Mouse (Mus musculus): Measurements from ENCODE around the gene Ankrd55.

Gene Ankrd55

DNA sequence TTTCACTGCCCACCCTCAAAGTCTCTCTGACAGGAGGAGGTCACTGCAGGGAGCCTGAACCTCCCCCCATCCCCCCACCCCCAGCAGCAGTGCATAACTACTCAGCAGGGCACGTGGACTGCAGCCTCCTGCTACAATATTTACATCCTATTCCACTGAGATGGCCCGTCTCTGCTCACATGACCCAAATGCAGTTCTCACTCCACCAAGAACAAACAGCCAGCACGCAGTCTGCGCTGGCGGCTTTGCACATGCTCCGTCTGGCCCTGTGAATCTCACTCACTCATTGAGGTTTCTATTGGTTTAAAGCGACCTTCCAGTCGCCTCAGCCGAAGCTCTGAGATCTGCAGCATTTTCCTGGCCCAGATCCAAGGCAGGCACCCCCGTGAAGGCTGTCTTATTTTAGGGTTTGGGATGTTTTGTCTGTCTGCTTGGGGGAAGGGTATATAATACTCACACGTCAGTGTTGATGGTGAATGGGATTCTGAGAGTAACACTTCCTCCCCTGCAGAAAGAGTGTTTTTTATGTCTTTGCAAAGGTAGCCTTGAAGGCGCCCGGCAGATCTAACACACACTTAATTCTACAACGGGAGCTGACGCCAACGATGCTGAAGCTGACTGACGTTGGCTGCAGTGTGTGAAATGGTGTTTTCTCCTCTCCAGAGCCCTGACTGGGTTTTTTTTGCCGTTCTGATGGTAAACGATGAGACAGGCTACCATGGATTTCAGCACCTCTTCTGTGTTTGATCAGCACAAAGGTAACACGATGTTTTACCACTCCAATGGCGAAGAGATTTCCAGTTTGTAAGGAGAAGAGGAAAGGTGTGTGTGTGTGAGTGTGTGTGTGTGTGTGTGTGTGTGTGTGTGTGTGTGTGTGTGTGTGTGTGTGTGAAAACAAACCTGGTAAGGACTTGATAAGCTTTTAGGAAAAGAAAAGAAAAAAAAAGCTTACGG lies at the start of gene Ankrd55:
TSS of gene Ankrd55 (plus strand) at position 227 of the 954 bp plus-strand sequence.
- peak; percentile 90 for DNase-seq (ENCODE audit: low read depth)

DNA sequence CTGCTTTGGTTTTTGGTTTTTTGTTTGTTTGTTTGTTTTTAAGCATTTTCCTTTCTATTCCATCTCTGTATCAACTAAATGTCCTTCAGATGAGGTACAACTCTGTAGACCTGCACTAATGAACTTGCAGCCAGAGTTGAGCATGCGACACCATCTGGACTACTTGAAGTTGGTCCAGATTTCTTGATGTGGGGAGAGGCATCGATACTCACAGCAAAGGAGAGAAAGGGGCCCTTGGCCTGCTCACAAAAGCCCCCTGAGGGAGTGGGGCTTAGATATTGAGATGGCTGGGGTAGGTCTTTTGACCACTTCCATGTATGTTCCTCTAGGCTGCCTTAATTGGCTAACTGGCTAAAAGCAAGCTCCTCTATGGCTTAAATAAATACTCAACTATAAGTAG lies 49.0 kb upstream of the Ankrd55 start:
- no peak for DNase-seq (ENCODE audit: low read depth)

DNA sequence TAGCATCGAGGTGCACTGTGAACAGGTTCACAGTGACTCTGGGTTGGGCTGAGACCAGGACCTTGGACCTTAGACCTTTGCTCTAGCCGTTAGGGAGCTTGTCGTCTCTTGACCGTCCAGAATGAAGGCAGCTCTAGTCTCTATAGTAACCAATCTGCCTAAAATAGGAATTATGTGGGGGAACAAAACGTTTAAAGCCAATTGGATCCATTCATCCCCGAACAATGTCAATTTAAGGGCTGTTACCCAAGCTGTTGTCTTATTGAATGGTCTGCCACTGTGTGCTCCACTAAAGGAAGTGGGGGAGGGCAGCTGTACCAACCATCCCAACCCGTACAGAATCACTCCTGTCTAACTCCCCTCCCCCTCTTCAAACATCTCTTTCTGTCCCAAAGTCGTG lies 46.8 kb upstream of the Ankrd55 start:
- no peak for DNase-seq (ENCODE audit: low read depth)

DNA sequence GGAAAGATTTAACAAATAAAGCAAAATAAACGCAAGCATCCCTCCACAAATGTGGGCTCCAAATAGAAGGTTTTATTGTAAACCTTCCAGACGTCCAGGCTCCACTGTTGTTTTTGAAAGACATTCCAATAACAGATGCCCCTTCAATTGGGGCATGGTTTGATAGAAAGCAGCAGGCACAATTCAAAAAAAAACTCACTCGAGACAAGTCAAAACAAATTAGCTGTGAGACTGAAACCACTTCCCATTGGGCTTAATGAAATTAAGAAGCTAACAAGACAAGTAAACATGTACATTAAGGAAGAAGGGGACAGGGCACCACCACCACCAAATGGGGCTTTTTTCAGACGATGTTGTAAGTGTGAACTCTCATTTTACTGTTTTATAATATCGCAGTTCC lies 43.1 kb upstream of the Ankrd55 start:
- DNase-seq (ENCODE audit: low read depth): no peak

DNA sequence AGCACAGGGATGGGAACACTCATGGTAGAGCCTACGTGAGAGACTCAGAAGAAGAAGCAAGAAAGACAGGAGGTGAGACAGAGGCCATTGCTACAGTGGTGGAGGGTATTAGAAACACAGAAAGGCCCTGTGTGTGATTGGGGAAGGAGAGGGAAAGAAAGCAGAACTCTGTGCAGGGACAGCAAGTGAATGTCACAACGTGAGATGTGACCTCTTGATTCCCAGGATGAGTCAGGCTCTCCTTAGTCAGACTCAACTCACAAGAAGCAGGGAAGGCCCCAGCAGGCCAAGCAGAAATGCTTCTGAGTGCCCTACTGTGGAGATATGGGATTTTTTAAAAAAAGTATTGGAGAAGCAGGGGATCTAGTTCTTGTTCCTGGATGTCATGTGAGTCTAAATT lies 36.8 kb upstream of the Ankrd55 start:
- no peak for DNase-seq (ENCODE audit: low read depth)

DNA sequence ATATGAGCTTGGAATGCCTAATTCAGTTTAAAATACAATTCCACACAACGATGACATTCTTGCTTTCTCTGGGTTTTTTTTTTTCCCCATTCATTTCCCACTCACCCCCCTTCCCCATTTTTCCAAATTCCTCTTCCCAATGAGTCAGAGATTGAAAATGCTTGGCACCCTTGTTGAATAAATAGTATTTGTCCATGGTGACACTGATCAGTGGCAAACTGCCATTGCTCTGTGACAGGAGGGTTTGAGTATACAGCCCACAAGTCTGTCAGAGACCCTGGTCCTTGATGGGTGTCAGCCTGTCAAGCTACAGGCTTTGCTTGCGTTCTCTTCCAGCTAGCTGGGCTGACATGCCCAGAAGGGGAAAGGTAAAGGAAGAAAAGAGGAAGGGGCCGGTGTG lies 36.2 kb upstream of the Ankrd55 start:
- DNase-seq (ENCODE audit: low read depth): no peak

DNA sequence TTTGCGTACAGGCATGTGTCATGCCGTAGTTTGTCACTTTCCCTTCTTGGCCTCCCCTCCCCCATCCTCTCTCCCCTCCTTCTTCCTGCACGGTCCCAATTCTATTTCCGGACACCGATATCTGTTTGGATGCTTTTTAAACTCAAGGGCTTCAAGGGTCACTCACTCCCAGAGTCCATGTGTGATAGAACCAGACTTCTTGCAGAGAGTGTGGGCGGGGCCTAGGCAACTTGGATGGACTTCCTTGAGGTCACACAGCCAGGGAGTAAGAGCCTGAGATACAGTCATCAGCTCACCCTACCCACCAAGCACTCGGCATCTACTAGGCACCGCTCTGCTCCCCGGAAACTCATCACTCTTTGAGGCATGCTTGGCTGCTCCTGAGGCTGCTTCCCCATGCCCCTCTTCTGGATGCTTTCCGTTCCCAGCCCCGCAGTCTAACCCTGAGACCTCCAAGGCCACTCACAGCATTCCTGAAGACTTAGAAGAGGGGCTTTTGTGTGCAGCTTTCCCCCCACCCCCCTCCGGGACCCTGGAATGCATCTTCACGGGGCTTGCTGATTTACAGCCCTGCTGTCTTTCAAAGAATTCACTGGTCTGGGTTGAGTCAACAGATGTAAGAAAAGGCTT lies 35.1 kb upstream of the Ankrd55 start:
- DNase-seq (ENCODE audit: low read depth): no peak

DNA sequence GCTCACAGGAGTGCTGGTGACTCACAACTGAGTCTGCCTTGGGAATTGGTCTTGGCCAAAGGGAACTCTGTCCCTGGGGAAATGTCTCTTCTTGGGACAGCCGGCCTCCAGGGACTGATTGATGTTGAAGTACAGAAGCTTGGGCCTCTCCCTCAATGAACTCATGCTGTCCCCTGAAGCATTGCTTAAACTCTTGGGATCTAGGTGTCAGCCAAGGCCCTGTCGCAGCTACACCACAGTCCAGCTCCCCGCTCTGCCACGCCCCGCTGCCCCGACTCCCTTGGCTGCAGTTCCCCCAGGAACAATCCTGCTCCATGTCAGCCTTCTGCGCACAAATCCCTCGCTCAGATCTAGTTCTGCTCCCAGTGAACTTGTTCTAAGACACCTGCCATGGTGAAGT lies 34.1 kb upstream of the Ankrd55 start:
- DNase-seq (ENCODE audit: low read depth): no peak

DNA sequence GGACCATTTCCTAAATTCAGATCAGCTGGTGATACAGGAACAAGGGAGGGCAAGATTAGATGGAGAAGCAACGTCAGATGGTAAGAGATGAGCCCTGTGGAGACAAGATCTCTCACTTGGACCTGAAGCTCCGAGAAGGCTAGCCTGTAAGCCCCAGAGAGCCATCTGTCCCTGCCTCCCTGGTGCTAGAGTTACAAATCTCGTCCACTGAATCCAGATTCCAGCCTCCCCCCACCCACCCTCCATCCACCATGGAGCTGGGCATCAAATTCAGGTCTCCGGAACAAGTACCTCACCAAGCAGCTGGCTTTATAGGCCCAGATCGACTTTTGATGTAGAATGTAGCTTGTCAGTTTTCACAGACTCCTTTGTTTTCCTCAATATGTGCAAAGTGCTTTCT lies 32.4 kb upstream of the Ankrd55 start:
- no peak for DNase-seq (ENCODE audit: low read depth)

DNA sequence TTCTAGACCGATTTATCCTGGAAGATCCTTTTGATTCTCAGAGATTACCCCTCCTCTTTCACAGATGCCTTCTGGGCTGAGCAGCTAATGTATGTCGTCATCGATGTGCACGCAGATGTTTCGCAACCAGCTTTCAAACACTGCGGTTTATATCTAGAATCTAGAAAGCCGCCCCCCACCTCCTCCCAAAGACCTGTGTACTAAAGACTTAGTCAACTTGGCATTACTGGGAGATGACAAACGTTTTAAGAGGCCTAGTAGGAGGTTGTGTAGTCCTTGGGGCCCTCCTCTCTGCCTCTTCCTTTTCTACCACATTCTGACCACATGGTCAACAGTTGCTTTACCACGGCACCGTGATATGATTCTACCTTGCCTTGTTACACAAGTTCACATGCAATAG lies 29.8 kb upstream of the Ankrd55 start:
- DNase-seq (ENCODE audit: low read depth): peak; percentile 53

DNA sequence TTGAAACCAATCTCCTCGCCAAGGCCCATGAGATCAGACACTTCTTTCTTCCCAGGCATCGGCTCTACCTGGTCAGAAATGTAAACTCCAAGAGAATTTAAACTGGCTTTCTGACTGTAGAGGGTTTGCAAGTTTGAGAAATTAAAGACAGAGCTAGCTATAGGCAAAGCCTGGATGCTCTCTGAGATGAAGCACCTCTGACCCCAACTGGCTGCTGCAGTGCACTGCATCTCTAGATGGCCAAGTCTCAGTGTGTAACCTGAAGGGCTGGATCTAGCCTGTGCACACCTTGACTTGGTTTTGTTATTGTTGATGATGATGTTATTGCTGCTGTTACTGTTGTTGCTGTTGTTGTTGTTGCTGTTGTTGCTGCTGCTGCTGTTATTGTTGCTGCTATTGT lies 28.9 kb upstream of the Ankrd55 start:
- DNase-seq (ENCODE audit: low read depth): peak; percentile 80

DNA sequence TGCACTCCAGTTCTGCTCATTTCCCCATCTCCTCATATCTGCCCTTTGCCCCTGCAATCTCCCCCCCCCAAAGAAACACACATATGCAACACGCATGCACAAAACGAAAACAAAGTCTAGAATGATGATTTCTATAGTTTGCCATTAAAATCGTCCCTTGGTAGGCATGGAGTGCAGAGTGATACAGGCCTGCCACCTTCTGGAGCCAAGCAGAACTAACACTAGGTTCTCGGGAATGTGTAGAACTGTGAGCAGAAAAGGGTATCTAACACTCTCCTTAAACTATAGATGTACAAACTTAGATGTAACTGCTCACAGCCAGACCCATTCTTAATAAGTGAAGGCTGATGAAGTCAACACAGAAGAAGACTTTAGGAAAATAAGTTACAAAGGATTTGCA lies 23.6 kb upstream of the Ankrd55 start:
- DNase-seq (ENCODE audit: low read depth): peak; percentile 60

DNA sequence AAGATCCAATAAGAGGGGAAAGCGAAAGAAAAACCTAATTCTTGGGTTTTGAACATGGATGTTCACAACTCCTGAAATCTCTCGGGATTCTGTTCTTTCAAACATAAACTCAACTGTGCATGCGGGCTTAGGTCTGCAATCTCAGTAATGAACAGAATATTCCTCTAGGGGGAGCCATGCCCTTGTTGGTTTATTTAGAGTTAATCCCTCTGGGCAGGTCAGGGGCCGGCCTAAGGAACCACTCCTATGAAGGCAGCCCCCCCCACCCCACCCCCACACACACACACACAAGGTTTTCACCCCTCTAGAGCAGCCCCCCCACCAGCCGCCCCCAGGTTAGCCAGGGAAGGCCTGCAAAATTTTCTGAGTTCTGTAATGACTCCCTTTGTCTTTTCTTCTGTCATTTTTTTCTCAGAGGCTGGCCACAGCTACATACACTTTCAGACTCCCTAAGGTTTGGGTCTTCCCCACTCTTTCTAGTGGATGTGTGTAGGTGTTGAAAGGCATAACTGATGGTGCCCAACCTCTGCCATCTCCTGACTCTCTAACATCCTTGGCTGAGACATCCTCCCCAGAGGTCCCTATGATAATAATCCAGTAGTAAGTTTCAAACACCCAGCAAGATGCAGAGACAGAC lies 16.2 kb upstream of the Ankrd55 start:
- peak; percentile 83 for DNase-seq (ENCODE audit: low read depth)

DNA sequence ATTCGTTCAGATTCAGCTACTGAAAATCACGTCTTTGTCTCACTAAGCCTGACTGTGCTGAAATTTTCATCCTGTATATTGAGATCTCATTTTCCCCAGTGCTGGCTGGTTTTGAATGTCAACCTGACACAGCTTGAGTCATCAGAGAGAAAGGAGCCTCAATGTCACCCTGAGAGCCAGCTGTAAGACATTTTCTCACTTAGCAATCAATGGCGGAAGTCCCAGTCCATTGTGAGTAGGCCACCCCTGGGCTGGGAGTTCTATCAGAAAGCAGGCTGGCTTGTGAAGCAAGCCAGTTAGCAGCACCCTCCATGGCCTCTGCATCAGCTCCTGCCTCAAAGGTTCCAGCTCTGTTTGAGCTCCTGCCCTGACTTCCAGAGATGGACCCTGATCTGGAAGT lies 13.6 kb upstream of the Ankrd55 start:
- peak; percentile 31 for DNase-seq (ENCODE audit: low read depth)

DNA sequence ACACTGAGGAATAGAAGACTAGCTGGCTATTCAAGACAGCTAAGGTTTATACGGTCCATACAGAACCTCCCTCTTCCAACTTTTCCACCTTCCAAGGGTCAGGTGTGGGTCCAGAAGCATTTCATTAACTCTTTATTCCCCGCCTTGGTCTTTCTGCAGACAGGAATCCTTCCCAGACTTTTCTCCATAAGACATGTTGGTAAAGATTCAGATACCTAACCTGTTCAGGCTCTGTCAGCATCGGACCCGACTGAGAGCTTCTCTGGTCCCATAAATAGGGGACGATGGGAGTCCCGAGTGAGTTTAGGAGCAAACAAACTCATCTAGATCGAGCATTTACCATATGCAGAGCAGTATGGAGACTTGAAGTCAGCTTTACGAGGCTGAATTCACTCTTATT lies 12.3 kb upstream of the Ankrd55 start:
- DNase-seq (ENCODE audit: low read depth): no peak

DNA sequence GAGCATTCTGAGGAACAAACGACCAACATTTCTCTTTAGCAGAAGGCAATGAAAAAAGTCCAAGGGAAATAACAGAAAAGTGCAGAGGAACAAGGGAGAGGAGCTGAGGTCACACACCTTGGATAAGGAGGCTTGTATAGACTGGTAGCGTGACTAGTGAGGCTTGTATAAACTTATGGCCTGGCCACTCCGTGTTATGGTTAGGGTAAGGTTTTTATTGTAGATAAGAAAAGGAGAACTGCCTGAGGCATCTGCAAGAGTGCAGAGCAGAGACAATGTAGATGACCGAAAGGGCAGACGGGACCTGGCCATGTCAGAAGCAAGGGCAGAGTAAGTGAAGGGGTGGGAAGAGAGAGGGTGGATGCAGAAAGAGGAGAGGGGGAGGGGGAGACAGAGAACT lies 10.7 kb upstream of the Ankrd55 start:
- DNase-seq (ENCODE audit: low read depth): no peak

DNA sequence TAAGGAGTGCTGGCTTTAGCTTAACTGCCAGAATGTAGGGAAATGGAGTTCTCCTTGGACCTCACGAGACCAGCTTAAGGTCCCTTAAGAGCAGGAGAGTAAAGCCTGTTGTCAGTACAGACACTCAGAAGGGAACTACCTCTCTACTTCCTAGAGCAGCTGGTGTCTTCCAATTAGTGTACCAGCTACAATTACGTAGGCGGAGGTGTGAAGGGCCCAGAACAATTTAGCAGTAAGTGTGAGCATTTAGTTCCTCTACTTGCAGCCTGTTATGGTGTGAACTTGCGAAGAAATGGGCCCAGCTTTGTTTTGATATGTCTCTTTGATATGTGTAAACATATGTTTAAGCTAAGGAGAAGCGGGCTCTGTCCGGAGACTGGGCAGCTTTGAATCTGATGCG lies 10.0 kb upstream of the Ankrd55 start:
- DNase-seq (ENCODE audit: low read depth): peak; percentile 56

DNA sequence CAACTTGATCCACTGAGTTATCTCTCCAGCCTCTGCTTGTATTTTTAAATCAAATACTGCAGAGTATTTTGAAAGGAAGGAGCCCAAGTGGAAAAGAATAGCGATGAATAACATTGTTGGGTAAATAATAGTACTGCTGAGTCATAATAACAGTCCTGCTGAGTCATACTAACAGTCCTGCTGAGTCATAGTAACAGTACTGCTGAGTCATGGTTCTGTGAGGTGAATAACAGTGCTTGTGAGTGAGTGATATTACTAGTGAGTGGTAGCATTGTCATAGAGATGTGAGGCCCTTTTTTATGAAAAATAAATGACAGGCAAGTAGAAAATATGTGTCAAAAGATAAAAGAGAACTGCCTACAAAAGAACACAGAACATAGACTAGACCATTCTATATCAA lies 1.1 kb upstream of the Ankrd55 start:
- peak; percentile 90 for DNase-seq (ENCODE audit: low read depth)

DNA sequence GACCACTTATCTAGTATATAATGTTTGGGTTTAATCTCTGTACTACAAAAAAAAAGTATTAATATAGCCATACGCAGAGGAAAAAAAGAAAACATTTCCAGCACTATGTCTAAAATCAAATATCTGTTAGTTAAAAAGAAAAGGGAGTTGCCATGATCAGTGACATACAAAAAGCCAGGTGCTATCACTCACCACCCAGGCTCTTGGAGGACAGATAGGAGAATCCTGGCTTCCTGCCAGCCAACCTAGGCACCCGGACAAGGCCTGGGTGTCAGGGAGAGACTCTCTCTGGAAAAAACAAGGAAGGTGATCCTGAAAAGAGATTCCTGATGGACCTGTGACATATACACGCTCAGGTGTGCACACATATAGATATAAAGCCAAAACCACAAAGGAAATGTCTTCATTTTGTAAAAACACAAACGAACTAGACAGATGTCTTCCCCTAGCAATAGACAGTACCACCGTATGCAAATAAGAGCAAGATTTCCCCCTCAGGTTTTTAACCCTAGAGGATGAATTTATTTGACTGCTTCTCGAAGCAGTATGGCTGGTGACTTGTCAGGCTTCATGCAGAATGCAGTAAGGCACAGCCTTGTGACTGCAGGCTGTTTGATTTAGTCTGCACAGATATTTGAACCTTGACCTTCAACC lies 553 bp upstream of the Ankrd55 start:
- peak; percentile 84 for DNase-seq (ENCODE audit: low read depth)

DNA sequence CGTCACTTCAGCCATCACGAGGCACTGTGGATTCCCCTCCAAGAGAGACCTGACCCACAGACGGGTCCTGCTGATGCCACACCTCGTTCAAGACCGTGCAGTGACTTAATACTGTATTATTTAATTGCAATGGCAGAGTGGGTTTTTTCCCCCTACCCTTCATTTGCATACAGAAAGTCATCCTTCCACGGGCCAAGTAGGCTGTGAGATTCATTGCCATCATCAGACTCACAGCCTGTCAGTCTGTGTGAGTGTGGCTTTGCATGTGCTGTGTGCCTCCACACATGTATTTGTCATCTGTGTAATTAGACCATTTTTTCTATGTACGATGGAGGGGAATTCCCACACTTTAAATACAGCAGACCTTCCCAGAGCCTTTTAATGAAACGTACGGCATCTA lies 1.1 kb downstream of the Ankrd55 start:
- peak; percentile 88 for DNase-seq (ENCODE audit: low read depth)

DNA sequence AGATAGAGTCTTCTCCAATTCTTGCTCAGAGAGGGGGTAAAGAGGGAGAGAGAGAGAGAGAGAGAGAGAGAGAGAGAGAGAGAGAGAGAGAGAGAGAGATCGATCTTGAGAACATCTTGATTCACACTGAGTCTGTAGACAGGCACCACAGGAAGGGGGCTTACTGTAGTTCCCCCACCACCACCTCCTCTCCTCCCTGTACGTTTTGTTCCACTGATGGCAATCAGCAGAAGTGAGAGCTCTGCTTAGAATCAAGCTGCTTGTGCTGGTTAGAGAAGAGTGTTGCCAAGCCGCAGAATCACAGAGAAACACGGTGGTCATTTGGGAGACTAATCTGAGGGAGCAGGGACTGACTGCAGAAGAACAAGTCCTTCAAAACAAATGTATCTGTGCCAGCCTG lies 1.7 kb downstream of the Ankrd55 start:
- DNase-seq (ENCODE audit: low read depth): peak; percentile 79

DNA sequence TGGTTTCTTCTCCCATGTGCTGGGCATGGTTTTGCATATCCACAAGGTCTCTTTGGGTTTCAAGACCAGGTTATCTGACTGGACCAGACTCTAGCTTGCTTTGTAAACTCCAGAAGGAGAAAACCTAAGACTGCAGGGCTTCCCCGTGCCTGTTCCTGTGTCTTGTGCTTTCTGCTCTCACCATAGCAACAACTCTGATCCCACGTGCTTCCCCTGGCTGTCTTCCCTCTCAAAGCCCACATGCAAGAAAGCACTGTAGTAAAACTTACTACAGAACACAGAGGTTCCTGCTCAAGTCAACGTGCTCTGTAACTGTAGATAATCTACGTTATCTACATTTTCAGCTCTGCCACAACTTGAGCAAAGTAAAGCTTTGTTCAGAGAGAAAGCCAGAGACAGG lies 4.2 kb downstream of the Ankrd55 start:
- peak; percentile 68 for DNase-seq (ENCODE audit: low read depth)

DNA sequence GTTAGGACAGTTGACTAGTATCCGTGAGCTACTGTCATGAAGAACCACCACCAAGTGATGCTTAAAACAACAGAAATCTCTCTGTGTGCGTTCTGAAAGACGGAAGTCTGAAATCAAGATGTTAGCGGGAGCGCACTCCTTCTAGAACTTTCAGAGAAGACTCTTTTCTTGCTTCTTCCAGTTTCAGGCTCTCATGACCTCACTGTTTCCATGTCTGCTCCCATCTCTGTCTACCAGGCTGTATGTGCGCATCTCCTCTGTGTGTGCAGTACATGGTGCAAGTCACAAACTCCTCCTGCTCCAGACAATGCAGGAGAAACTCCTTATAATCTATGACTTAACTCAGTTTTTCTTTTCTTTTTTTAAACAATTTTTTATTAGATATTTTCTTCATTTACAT lies 4.8 kb downstream of the Ankrd55 start:
- DNase-seq (ENCODE audit: low read depth): no peak

Measured in induced T-regulatory cell, adult 2 months (primary cell).